Mouse (Mus musculus) olfactory bulb, adult 2 months (tissue): ENCODE measurements around the gene Aoah.

Source experiments
- CTCF ChIP-seq: fragments of 200-500 bp; IDR thresholded peaks from 2 replicates; pipeline ENCODE4 v1.5.1; 2012; ENCODE audit warnings: low read depth, mild to moderate bottlenecking, low read length, moderate library complexity; ENCODE audit not compliant: insufficient read depth
- POLR2A ChIP-seq: fragments of 200-500 bp; IDR thresholded peaks from 2 replicates; pipeline ENCODE4 v1.6.1; 2012; ENCODE audit warnings: mild to moderate bottlenecking, low read depth, low read length, moderate library complexity; ENCODE audit not compliant: insufficient read depth

DNA sequence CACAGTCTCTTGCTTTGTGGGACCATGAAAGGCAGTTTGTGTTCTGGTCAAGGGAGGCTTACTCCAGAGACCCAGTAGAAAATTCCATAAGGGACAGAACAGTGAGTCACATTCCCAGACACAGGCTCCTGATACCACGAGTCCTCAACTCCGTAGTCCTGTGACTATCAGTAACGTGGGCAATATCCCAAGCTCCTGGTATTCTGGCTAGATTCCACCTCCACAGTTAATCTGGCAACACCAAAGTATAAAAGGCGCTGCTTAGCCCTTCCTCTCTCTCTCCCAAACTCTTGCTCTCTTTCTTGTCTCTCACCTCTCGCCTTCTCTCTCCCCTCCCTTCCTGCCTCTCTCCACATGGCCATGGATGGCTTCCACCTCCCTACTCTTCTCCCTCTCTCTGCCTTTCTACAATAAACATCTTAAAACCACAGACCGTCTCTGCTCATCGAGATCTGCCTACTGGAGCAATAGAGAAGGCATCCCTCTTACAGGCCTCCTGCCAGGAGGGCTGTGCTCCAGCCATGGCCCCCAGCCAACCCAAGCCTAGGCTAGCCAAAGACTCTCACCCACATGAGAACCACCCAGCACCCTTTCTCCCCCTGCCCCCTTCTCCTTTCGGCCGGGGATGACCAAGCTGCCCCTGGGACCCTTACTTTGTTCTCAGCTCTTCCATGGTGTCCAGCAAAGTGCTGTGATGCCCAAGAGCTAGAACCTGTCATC, 35.4 kb downstream of the Aoah start:
- TF ChIP-seq CTCF (no peak), POLR2A (no peak)
